Mouse (Mus musculus): ENCODE results near the gene Abhd17c.
"Not testable (repeated sequence)": the region's sequence is repeated elsewhere in the genome, so short reads cannot be mapped to it uniquely, and the experiment has no call there.

The Abhd17c gene

DNA sequence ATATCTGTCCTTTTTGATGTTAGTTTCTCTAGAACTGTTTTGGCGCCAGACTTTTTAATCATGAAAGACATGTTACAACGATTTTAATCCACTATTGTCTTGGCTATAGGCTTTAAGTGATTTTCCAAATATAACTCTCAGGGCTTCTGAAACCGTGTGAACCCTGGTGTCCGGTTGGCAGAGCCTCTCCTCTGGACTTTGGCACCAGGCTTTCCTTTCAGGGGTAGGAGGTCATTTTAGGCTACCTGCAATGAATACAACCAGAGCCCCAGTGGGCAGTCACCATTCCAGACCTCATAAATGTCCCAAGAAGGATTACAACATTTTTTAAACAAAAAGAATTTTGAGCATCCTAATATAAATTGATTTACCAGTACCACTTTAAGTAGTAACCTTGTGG, 1.1 kb upstream of the Abhd17c start:
- no peak for DNase-seq (ENCODE audit: low read depth in 2 of 2, low spot score in 2 of 2)

DNA sequence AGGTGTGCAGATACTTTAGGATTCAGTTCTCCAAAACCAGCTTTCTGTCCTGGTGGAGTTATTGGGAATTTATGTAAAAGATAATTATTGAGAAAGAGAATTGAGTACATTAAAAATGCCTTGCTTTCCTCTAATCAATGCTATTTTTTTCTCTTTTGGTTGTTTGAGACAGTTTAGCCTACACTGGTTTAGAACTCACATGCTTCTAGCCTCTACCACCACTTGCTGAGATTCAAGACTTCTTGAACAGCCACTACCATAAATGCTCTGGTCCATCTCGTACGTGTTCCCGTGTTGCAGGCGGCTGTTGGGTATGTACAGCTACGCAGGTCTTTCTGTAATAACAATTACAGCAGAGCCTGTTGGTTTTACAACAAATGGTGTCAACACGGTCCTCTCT, 681 bp upstream of the Abhd17c start:
- no peak for DNase-seq (ENCODE audit: low read depth in 2 of 2, low spot score in 2 of 2)

DNA sequence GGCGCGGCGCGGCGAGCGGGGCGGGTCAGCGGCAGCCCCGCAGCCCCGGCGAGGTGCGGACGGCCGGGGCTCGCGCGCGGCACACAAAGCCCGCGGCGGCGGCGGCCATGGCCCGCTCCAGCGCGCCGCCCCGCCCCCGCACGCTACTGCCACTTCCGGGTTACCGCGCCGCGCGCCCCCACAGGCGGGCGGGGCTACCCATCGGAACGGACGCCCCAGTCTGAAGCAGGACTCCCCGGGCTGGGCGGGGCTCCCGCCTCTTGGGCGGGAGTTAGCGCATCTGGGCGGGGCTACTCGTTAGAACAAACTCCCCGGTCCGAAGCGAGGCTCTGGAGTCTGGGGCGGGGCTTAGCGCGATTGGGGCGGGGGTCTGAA, 254 bp upstream of the Abhd17c start:
- peak; percentile 87 to 88 for DNase-seq (ENCODE audit: low read depth in 2 of 2, low spot score in 2 of 2)

DNA sequence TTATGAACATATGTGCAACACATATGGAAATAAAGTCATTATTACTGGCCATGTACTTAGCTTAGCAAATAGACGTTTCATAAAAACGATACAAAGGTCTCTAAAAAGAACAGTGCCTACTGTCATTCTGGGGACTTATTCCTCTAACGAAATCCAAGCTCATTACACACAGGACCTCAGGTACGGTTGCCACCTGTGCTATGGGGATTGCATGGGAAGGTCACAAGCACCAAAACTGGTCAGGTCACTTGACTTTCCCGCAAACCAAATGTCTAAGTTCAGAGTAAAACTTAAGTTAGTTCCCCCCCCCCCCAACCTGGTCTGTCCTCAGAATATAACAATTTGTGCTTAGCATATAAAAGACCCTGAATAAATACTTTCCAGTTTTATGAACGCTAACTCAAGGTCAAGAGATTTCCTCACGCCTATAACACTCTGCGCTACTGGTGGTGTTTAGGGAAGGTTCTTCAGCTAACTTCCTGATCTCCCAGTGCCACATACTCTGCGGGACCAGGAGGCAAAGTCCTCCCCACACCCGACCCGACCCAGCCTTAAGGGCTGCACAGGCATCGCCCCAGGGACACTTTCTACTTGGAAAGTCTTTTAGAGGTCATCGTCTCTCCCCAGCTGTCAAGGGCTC, 1.2 kb downstream of the Abhd17c start:
- DNase-seq (ENCODE audit: low read depth in 2 of 2, low spot score in 2 of 2): no peak

DNA sequence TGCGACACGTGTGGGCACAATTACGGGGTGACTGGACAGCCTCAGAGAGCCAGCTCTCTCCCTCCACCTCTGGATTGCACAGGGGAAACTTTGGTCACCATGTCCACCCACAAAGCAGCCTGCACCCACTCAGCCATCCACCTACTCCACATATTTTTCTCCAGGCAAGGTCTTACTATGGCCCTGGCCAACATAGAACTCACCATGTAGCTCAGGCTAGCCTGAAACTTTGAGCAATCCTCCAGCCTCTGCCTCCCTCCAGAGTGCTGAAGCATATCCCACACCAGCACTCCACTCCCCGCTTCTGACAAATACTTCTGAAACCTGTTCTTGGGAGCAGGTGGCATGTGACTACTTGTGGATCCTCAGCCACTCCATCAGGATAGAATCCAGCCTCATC, 1.9 kb downstream of the Abhd17c start:
- no peak for DNase-seq (ENCODE audit: low read depth in 2 of 2, low spot score in 2 of 2)

DNA sequence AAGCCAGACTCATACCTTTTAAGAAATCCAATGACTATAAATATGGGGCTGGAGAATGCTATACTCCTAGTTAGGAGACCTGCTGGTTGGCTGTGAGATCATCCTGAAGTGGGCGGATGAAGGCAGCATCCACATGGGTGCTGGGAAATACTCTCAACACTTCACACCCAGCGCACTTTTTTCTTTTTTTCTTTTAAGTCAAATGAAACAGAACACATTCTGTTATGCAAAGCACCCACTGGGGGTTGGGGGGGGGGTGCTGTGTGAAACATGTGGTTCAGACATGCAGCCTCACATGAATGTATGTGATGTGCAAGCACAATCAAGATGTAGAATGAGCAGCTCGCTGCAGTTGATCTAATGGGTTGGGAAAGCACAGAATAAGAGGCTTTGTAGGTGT, 2.8 kb downstream of the Abhd17c start:
- DNase-seq (ENCODE audit: low read depth in 2 of 2, low spot score in 2 of 2): no peak

DNA sequence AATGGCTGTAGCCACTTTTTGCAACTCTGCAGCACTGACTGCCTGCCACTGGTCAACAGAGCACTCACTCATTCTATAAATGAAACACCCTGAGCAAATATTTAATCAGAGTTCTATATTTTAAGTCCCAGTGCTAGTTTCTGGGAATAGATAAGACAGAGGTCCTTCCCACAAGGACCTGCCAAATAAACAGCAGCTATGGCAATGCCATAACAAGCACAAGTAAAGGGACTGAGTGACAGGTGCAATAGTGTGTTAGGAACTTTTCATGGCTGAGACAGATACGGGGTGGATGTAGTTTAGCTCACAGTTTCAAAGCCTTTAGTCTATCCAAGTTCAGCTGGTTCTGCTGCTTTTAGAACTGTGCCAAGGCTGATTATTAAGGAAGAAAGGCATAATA, 3.9 kb downstream of the Abhd17c start:
- no peak for DNase-seq (ENCODE audit: low read depth in 2 of 2, low spot score in 2 of 2)

DNA sequence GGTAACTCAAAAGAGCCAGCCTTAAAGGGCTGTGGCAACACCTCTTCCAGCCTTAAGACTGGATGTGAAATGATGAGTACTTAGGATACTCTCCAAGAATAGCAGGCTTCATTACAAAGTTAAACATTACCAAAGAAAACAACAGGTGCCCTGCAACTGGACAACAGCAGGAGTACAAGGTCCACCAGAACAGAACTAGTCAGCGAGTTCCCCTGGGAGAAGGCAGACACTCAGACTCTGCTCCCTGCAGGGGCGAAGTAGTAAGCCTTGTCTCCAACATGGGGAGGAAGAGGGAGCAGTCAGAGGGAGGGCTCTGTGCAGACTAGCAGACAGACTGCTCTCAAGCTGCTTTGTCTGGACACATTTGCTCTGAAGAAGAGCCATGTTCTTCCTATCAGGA, 6.1 kb downstream of the Abhd17c start:
- no peak for DNase-seq (ENCODE audit: low read depth in 2 of 2, low spot score in 2 of 2)

DNA sequence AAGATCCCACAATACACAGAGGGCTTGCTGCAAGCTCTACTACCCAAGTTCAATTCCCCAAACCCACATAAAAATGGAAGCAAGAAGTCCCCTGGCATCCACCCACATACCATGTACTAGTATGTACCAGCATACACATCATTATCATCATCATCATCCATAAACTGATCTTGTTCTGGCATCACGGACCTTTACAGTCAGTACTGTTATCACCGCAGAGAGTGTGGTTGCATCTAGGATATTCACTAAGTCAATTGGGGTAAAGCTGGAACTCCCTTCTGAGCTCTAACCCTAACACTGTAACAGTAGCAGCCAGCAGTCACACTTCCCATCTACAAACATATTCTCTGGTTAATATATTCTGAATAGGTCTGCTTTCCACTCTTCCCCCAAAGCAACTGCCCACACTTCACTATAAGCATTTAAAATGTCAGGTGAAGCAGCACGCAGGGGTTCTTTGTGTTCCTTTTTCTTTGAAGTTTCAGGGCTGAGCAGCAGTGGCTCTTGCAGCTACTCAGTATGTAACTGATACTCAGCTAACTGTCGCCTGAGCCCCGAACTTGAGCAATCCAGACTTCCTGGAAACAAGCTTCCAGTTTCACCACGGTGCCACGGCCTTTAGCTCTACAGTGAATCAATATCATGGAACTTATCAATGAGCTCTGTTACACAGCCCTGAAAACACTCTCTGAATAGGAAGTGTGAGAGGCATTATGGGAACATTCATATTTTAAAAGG, 8.8 kb downstream of the Abhd17c start:
- no peak for DNase-seq (ENCODE audit: low read depth in 2 of 2, low spot score in 2 of 2)

DNA sequence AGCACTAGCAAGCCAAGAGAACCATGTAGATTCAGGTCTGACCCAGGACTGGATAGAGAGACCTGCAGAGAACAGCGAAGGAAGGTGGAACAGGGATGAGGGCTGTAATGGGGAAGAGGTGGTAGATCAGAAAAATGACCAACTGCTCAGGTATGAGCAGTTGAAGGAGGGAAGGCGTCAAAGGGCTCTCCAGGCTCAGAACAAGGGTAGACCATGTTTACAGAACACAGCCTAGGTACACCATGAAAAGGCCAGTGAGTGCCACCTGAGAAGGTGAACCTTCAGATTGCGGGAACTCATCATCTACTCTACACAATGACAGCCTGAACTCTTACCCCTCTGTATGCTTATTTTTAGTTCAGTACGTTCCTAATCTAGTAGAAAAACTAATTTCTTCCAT, 9.5 kb downstream of the Abhd17c start:
- DNase-seq (ENCODE audit: low read depth in 2 of 2, low spot score in 2 of 2): no peak

DNA sequence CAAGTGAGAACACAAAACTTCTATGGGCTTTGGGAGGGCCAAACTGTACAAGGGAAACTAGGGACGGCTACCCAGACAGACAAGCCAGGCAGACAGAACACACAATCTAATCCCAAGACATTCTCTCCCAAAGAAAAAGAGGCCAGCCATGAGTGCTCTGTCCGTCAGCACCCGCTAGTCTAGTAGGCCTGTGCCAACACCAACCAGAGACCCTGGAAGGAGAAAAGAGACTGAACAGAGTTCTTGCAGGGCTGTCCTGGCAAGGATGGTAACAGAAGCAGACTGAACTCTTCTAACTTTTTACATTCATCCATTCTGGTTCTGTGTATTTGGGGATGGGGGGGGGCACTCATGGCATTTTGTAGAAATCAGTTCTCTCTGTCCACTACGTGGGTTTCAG, 12.1 kb downstream of the Abhd17c start:
- DNase-seq (ENCODE audit: low read depth in 2 of 2, low spot score in 2 of 2): no peak

DNA sequence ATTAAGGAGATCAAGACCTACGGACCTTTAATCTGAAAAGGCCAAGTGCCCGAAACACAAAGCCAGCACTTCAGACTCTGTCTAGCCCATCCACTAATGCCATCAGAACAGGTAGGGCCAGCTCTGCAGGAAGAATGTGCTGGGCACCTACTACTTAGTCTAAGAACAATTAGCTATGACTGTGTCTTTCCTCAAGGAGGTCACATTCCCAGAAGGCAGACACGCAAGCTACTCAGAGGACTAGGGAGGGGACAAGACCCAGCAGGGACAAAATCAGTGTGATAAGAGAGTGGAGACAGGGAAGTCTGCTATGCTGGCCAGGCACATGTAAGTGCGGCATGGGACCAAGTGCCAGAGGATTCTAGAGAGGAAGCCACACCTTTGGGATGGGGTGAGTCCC, 13.0 kb downstream of the Abhd17c start:
- DNase-seq (ENCODE audit: low read depth in 2 of 2, low spot score in 2 of 2): no peak

DNA sequence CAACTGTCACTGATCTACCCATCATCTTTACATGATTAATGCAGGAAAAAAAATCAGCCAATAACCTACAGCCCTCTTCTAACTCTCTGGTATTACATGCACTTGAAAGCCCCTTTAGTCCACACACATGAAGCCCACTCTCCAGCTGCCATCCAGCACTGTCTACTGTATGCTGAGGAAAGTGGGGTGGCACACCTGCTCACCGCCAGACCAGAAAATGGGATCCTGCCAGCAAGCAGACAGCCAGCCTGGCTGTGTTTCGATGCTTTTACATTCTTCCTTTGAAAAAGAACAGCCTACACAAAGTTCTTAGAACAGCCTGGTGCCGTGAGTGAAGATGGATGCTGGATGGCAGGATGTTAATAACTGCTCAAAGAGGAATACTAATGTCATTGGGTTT, 13.9 kb downstream of the Abhd17c start:
- no peak for DNase-seq (ENCODE audit: low read depth in 2 of 2, low spot score in 2 of 2)

DNA sequence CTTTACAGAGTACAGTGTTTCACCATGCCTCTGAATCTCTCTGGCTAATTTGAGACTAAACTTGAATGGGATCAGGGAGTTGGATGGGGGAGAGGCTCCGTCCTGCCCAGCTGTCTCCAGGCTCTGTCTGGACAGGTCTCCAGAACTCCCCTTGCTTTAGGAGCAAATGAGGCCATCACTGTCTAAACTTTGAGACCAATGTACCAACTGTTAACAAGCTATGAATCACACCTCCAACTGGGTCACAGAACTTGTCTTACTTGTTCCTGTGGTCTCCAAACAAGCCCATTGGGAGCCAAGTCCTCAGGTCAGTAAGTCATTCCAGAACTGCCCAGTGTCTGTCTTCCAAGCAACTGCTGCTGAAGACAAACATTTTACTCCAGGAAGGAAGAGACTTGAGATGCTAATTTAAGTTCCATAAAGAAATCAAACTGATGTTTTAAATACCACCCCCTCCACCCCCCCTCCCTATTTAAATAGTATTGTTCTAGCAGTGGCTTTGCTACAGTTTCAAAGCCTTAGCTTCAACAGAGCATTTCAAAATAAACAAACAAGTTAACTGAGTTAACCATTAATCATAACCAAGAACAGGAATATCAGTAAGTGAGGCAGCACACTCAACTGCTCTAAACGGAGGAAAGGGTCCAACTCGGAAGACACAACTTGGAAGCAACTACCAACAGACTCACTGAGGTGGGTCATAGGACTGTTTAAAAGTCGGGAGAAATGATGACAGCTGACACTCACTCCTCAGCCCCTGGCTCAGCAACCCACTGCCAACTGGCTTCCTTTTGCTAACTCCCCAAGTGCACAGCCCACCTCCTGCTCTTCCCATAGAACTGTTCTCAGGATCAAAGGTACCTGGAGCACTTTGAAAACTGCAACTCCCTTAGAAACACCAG, 15.6 kb downstream of the Abhd17c start:
- no peak for DNase-seq (ENCODE audit: low read depth in 2 of 2, low spot score in 2 of 2)

DNA sequence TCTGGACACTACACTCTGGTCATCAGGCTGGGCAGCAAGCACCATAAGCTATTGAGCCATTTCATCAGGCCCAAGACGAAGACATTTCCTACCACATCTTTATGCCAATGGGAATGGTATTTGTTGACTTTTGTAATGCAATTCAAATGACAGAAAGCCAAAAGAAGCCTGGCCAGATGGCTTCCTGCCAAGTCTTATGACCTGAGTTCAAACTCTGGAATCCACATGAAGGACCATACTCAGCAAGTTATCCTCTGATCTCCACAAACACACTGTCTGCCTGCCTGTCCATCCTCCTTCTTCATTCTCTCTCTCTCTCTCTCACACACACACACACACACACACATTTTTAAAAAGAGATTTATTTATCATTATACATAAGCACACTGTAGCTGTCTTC, 19.0 kb downstream of the Abhd17c start:
- no peak for DNase-seq (ENCODE audit: low read depth in 2 of 2, low spot score in 2 of 2)

DNA sequence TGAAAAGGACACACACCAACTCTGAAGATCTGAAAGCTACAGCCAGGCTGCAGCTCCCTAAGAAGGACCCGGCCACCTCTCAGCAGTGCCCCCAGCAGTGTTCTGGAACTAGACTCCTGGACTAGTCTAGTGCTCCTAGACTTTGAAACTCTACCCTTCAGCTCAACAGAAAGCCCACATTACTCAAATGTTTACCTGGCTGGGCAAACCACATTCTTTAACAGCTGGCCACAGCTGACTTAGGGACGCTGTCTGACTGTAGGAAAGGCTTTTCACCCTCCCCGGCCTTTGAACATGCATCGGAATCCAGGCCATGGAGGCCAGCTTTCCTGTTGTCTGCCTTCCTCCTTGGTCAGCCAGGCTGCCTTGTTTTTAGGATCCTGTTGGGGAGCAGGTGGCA, 20.0 kb downstream of the Abhd17c start:
- no peak for DNase-seq (ENCODE audit: low read depth in 2 of 2, low spot score in 2 of 2)

DNA sequence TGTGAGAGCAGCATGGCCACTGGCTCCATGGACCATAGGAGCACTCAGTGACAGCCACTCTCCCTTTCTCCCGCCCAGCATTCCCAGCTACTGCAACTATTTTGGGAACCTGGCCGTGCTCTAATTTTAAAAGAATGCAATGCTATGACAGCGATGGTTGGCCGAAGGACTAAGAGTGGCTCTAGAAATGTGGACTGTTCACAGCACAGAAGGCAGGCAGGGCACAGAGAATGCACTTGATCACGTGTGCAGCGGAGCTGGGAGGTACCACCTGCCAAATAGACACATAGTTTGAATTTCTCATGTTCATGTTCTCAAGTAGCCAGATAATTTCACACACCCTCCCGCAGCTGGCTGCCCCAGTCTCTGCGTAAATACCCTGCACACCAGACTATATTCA, 23.0 kb downstream of the Abhd17c start:
- DNase-seq (ENCODE audit: low read depth in 2 of 2, low spot score in 2 of 2): no peak

DNA sequence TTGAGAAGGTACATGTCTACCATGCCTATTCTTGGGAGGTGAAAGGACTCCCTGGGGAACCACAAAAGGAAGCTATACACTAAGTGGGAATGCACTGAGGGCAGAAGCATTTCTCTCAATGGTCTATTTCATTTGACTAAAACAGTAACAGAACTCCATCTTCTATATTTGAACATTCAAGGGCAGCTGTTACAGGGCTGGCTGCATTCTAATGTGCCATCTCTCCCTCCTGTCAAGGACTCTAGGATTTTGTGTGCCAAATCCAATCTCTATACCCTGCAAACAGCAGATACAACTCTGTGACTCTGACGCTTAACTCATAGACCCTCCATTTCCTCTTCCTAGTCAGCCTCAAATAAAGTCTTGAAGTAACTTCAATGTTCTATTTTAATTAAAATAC, 26.0 kb downstream of the Abhd17c start:
- DNase-seq (ENCODE audit: low read depth in 2 of 2, low spot score in 2 of 2): no peak

DNA sequence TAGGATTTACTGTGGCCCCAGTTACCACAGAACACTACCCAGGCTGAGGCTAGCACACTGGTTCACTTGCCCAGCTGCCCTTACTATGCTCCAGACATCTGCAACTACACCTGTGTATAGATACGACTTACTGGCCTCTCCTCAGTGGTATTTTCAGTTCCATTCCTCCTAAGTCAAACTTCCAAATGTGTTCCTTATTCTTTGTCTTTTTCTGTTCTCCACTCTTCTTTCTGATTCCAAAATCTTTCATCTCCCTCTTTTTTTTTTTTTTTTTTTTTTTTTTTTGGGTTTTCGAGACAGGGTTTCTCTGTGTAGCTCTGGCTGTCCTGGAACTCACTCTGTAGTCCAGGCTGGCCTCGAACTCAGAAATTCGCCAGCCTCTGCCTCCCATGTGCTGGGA, 28.0 kb downstream of the Abhd17c start:
- not testable (repeated sequence) for DNase-seq (ENCODE audit: low read depth in 2 of 2, low spot score in 2 of 2)

DNA sequence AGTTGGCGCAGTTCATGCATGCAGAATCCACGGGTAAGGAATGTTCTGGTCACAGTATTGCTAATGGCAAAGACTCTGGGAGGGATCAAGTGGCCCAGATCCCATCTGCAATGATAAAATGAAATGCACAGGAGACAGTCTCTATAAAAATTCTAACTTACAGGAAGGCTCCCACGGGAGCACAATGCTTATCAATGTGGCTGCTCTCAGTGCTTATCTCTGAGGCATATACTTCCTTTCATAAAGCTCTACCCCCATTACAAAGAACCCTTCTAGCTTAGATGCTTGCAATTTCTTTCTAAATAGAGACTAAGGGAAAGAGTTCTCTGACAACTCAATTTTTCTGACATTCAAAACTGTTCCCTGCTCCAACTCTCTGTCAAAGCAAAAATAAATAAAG, 29.9 kb downstream of the Abhd17c start:
- DNase-seq (ENCODE audit: low read depth in 2 of 2, low spot score in 2 of 2): no peak

DNA sequence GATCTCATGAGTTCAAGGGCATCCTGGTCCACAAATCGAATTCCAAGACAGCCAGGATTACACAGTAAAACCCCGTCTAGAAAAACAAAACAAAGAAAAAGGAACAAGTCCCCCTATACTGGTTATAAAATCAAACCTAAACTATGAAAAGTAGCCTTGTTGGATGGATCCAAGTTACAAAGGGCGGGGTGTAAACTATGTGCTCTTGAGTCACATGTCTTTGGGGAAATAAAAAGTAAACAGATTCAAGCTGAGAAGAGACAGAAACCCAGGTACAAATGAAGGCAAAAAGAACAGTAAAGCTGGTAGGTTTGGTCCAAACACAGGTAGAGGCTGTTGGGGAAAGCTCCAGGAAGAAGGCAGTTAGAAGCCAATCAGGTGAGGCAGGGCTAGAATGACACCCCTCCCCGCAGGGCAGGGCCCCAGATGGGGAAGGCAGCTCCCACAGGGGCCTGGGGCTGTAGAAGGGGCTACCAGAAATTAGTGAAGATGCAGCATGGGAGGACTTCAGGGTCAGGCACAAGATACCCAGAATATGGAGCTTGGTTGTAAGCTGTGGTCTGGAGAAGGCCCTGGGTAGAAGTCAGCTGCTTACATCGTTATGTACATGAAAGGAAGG, 31.4 kb downstream of the Abhd17c start:
- no peak for DNase-seq (ENCODE audit: low read depth in 2 of 2, low spot score in 2 of 2)

All from CD8-positive naive resting alpha-beta T cell, adult 2 months (primary cell).